Mouse (Mus musculus) kidney, embryonic 14.5 days (tissue): Measurements from ENCODE around the gene Pla2g4e. TPM values are rescaled to one million over a fixed set of nuclear protein-coding genes. Genes with fewer than 3 reads are reported as not detected.

Source experiments
- ATAC-seq: fragments of 200-750 bp; cut with Nextera tagmentation; 2 replicates; pipeline ENCODE4 v1.8.0; 2017; ENCODE audit warnings: moderate number of reproducible peaks, mild to moderate bottlenecking, moderate TSS enrichment, moderate library complexity; ENCODE audit not compliant: low FRiP score, low TSS enrichment
- H3K27ac ChIP-seq: fragments of 300-500 bp; sonication (generic); 2 replicates; pipeline ENCODE4 v1.5.1; 2014; ENCODE audit warnings: low read depth, mild to moderate bottlenecking, low read length, moderate library complexity, mixed read lengths
- H3K27me3 ChIP-seq: fragments of 300-500 bp; sonication (generic); 2 replicates; pipeline ENCODE4 v1.6.1; 2014; ENCODE audit warnings: mild to moderate bottlenecking, low read length; ENCODE audit not compliant: control insufficient read depth, insufficient read depth
- H3K36me3 ChIP-seq: fragments of 300-500 bp; sonication (generic); 2 replicates; pipeline ENCODE4 v1.6.1; 2014; ENCODE audit warnings: low read length, mixed read lengths; ENCODE audit not compliant: control insufficient read depth, insufficient read depth
- H3K4me1 ChIP-seq: fragments of 300-500 bp; sonication (generic); 2 replicates; pipeline ENCODE4 v1.6.1; 2014; ENCODE audit warnings: low read length, mixed read lengths; ENCODE audit not compliant: control insufficient read depth, insufficient read depth
- H3K4me2 ChIP-seq: fragments of 300-500 bp; sonication (generic); replicated peaks from 2 replicates; pipeline ENCODE4 v1.6.1; 2014; ENCODE audit warnings: low read depth, mild to moderate bottlenecking, low read length
- H3K4me3 ChIP-seq: fragments of 300-500 bp; sonication (generic); 2 replicates; pipeline ENCODE4 v1.5.1; 2014; ENCODE audit warnings: mild to moderate bottlenecking, low read length
- H3K9ac ChIP-seq: fragments of 300-500 bp; sonication (generic); 2 replicates; pipeline ENCODE4 v1.6.1; 2014; ENCODE audit warnings: low read depth, mild to moderate bottlenecking, low read length, moderate library complexity
- H3K9me3 ChIP-seq: fragments of 300-500 bp; sonication (generic); 2 replicates; pipeline ENCODE4 v1.6.1; 2016; ENCODE audit warnings: low read length; ENCODE audit not compliant: control insufficient read depth
- WGBS: fragments of 180-500 bp; shearing (Covaris S2); extraction: QIAGEN DNeasy Blood & Tissue Kit; methylation state at CpG from one replicate; pipeline ENCODE4 v1.1.7; 2014; 5-methylcytosine and 5-hydroxymethylcytosine counted together
- polyA plus RNA-seq: library from polyadenylated mRNA; unstranded; fragments of >200 nt; fragmentation: Nextera tagmentation; extraction: Ambion mirVana; gene quantifications from 2 replicates; pipeline ENCODE4 v1.2.1, GENCODE M21; 2014

Gene Pla2g4e
- polyA plus RNA-seq, 1 experiment from 2014 or later: not detected

GRCm38 (mm10) chr2:120279961-120280360, 34.8 kb upstream of the Pla2g4e start:
- H3K27me3 ChIP-seq: no peaks in the 10 kb centered on the region
- no peaks in the 10 kb centered on the region for H3K36me3 ChIP-seq
- no peak for ATAC-seq
- H3K4me1 ChIP-seq: no peaks in the 10 kb centered on the region
- no peak overlapping the region for H3K4me2 ChIP-seq
- no peak overlapping the region for H3K27ac ChIP-seq
- 14% methylated on average over 8 of the region's 8 CpGs for WGBS
- H3K9me3 ChIP-seq: no peaks in the 10 kb centered on the region
- H3K9ac ChIP-seq: no peak overlapping the region
- H3K4me3 ChIP-seq: no peak overlapping the region

DNA sequence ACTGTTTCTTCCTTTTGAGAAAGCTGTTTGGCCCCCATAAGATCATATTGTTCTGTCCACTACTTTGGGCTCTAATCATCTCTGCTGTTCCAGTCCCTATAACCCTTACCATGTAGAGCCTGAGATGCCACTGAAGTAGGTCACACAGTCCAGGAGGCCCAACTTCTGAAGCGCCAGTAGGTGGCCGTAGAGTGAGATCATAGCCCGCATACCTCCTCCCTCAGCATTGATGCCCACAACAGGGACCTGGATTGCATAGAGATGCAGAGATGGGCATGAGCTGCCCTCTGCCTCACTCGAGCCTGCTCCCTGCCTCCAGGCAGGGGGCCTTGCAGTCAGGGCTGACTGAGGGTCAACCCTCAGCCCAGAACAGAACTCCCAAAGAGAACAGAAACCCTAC, 31.8 kb upstream of the Pla2g4e start:
- Histone ChIP-seq H3K9me3 (no peaks in the 10 kb centered on the region), H3K4me1 (no peaks in the 10 kb centered on the region), H3K27ac (no peak overlapping the region), H3K9ac (no peak overlapping the region), H3K27me3 (no peaks in the 10 kb centered on the region), H3K4me2 (no peak overlapping the region), H3K36me3 (no peaks in the 10 kb centered on the region), H3K4me3 (no peak overlapping the region)
- ATAC-seq: no peak
- 77% methylated on average over 4 of the region's 4 CpGs for WGBS

GRCm38 (mm10) chr2:120268635-120269034, 23.5 kb upstream of the Pla2g4e start:
- no peak overlapping the region for H3K9ac ChIP-seq
- no peak overlapping the region for H3K27ac ChIP-seq
- H3K4me3 ChIP-seq: no peak overlapping the region; the same call in 1 of the 2 replicates
- H3K4me2 ChIP-seq: peak overlapping the region; percentile 37
- ATAC-seq: peak; percentile 64; the same call in 1 of the 2 replicates
- H3K4me1 ChIP-seq: no peaks in the 10 kb centered on the region
- WGBS: 2% methylated on average over 9 of the region's 9 CpGs
- no peaks in the 10 kb centered on the region for H3K36me3 ChIP-seq
- no peaks in the 10 kb centered on the region for H3K9me3 ChIP-seq
- H3K27me3 ChIP-seq: no peaks in the 10 kb centered on the region

GRCm38 (mm10) chr2:120265523-120265922, 20.4 kb upstream of the Pla2g4e start:
- Histone ChIP-seq H3K4me3 (no peak overlapping the region), H3K9ac (no peak overlapping the region), H3K27ac (no peak overlapping the region), H3K9me3 (no peaks in the 10 kb centered on the region), H3K27me3 (no peaks in the 10 kb centered on the region), H3K4me2 (no peak overlapping the region), H3K36me3 (no peaks in the 10 kb centered on the region), H3K4me1 (no peaks in the 10 kb centered on the region)
- WGBS: 72% methylated on average over 6 of the region's 6 CpGs
- no peak for ATAC-seq

DNA sequence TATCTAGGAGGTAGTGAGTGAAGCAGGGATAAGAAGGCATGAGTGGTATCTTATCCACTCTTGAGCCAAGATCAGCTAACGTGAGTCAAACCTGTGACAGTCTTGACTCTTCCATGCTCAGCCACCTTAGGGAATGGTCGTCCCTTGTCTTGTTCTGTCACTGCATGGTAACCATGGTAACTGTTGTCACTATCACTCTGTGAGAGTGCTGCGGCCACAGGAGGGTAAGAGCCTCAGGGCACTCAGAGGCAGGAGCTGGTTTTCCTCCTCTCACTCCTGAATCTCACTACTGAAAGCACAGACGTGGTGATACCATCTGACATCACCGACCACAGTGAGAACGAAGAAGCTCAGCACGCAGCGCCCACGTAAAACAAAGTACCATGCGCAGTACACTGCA, 19.7 kb upstream of the Pla2g4e start:
- no peak overlapping the region for H3K4me2 ChIP-seq
- H3K36me3 ChIP-seq: no peaks in the 10 kb centered on the region
- H3K27me3 ChIP-seq: no peaks in the 10 kb centered on the region
- 66% methylated on average over 10 of the region's 10 CpGs for WGBS
- no peaks in the 10 kb centered on the region for H3K9me3 ChIP-seq
- H3K27ac ChIP-seq: no peak overlapping the region
- H3K4me3 ChIP-seq: no peak overlapping the region
- no peak overlapping the region for H3K9ac ChIP-seq
- ATAC-seq: peak; percentile 52; the same call in 1 of the 2 replicates
- H3K4me1 ChIP-seq: no peaks in the 10 kb centered on the region

GRCm38 (mm10) chr2:120262876-120263275, 17.7 kb upstream of the Pla2g4e start:
- H3K4me3 ChIP-seq: no peak overlapping the region
- no peak overlapping the region for H3K4me2 ChIP-seq
- 38% methylated on average over 1 of the region's 1 CpGs for WGBS
- no peak overlapping the region for H3K27ac ChIP-seq
- H3K9ac ChIP-seq: no peak overlapping the region
- no peaks in the 10 kb centered on the region for H3K36me3 ChIP-seq
- H3K9me3 ChIP-seq: no peaks in the 10 kb centered on the region
- H3K4me1 ChIP-seq: no peaks in the 10 kb centered on the region
- no peak for ATAC-seq
- no peaks in the 10 kb centered on the region for H3K27me3 ChIP-seq

DNA sequence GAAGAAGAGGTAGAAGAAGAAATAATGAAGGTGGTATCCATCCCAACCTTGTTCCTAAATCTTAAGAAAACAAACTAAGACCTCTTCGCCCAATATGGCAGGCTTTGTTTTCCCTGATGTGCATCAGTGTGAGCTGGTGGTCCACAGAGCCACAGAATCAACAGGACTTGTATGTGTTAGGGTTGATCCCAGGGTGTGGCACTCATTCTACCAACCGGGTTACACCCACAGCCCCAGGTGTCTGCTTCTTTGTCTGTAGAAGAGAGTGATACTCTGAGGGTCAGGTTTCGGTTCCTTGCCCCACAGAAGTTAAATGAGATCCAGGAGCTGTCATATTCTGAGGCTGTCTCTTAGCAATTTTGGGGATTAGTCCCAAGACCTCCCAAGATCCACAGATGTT, 16.2 kb upstream of the Pla2g4e start:
- no peaks in the 10 kb centered on the region for H3K9me3 ChIP-seq
- 73% methylated on average over 3 of the region's 3 CpGs for WGBS
- no peak for ATAC-seq
- H3K4me1 ChIP-seq: no peaks in the 10 kb centered on the region
- H3K9ac ChIP-seq: no peak overlapping the region
- H3K4me3 ChIP-seq: no peak overlapping the region
- H3K4me2 ChIP-seq: no peak overlapping the region
- no peaks in the 10 kb centered on the region for H3K36me3 ChIP-seq
- no peak overlapping the region for H3K27ac ChIP-seq
- H3K27me3 ChIP-seq: no peaks in the 10 kb centered on the region

GRCm38 (mm10) chr2:120256259-120256658, 11.1 kb upstream of the Pla2g4e start:
- Histone ChIP-seq H3K27ac (no peak overlapping the region), H3K36me3 (no peaks in the 10 kb centered on the region), H3K4me2 (no peak overlapping the region), H3K9ac (no peak overlapping the region), H3K27me3 (no peaks in the 10 kb centered on the region), H3K9me3 (no peaks in the 10 kb centered on the region), H3K4me3 (no peak overlapping the region), H3K4me1 (no peaks in the 10 kb centered on the region)
- no peak for ATAC-seq

- Histone ChIP-seq H3K4me3 (no peak overlapping the region), H3K9ac (no peak overlapping the region), H3K36me3 (no peaks in the 10 kb centered on the region), H3K27ac (no peak overlapping the region), H3K27me3 (no peaks in the 10 kb centered on the region), H3K4me1 (no peaks in the 10 kb centered on the region), H3K4me2 (no peak overlapping the region), H3K9me3 (no peaks in the 10 kb centered on the region)
- no peak for ATAC-seq
- WGBS: 92% methylated on average over 6 of the region's 6 CpGs
These were observed 7.5 kb upstream of the Pla2g4e start for GRCm38 (mm10) chr2:120252644-120253043.
